Mouse (Mus musculus) heart, embryonic 11.5 days (tissue): ENCODE measurements around the gene Grm4. TPM values are rescaled to one million over a fixed set of nuclear protein-coding genes. Genes with fewer than 3 reads are reported as not detected.
A peak's percentile ranks its signal among the peaks of the same experiment; 100 is the strongest.

ENCODE experiments used
- ATAC-seq: fragments of 200-750 bp; cut with Nextera tagmentation; replicated peaks from 2 replicates; pipeline ENCODE4 v1.8.0; 2017; ENCODE audit warnings: moderate library complexity; ENCODE audit not compliant: insufficient number of reproducible peaks, low FRiP score, low TSS enrichment
- H3K27ac ChIP-seq: fragments of 300-500 bp; sonication (generic); 2 replicates; pipeline ENCODE4 v1.5.1; 2014; ENCODE audit warnings: mild to moderate bottlenecking, low read depth, low read length
- H3K27me3 ChIP-seq: fragments of 300-500 bp; sonication (generic); 2 replicates; pipeline ENCODE4 v1.6.1; 2014; ENCODE audit warnings: mild to moderate bottlenecking, low read length, mixed read lengths; ENCODE audit not compliant: control insufficient read depth, insufficient read depth
- H3K36me3 ChIP-seq: fragments of 300-500 bp; sonication (generic); 2 replicates; pipeline ENCODE4 v1.6.1; 2014; ENCODE audit warnings: mild to moderate bottlenecking, low read length, moderate library complexity, mixed read lengths; ENCODE audit not compliant: control insufficient read depth, insufficient read depth
- H3K4me1 ChIP-seq: fragments of 300-500 bp; sonication (generic); 2 replicates; pipeline ENCODE4 v1.6.1; 2014; ENCODE audit warnings: low read length; ENCODE audit not compliant: control insufficient read depth, insufficient read depth
- H3K4me2 ChIP-seq: fragments of 300-500 bp; sonication (generic); 2 replicates; pipeline ENCODE4 v1.6.1; 2014; ENCODE audit warnings: mild to moderate bottlenecking, moderate library complexity
- H3K4me3 ChIP-seq: fragments of 300-500 bp; sonication (generic); 2 replicates; pipeline ENCODE4 v1.5.1; 2014; ENCODE audit warnings: low read depth, low read length
- H3K9ac ChIP-seq: fragments of 300-500 bp; sonication (generic); 2 replicates; pipeline ENCODE4 v1.6.1; 2014; ENCODE audit warnings: mild to moderate bottlenecking, low read depth, low read length, moderate library complexity
- H3K9me3 ChIP-seq: fragments of 300-500 bp; sonication (generic); replicated peaks from 2 replicates; pipeline ENCODE4 v1.6.1; 2016; ENCODE audit warnings: low read length; ENCODE audit not compliant: control insufficient read depth
- WGBS: fragments of 180-500 bp; shearing (Covaris S2); extraction: QIAGEN DNeasy Blood & Tissue Kit; methylation state at CpG from one replicate; pipeline ENCODE4 v1.1.7; 2014; ENCODE audit not compliant: insufficient replicate concordance; 5-methylcytosine and 5-hydroxymethylcytosine counted together
- polyA plus RNA-seq: library from polyadenylated mRNA; unstranded; fragments of >200 nt; fragmentation: Nextera tagmentation; extraction: Ambion mirVana; gene quantifications from 2 replicates; pipeline ENCODE4 v1.2.1, GENCODE M21; 2014

The Grm4 gene
- polyA plus RNA-seq, 1 experiment from 2014 or later: 0.07 TPM

DNA sequence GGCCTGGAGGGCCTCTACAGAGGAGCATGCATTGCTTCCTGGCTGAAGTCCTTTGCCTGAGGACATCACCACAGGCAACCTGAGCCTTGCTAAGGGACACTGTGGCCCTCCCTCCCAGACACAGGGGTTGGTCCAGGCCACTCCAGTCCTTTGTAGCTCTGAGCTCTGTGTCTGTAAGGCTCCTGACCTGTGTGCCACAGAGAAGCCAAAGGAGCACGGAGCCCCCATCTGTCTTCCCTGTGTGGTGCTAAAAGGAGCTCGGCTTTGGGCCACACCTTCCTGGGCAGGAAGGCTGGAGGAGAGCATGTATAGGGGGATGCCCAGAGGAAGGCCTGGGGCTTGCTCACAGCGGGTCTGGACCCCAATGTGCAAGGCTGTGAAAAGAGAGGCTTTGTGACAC lies 20.8 kb upstream of the Grm4 start:
- Histone ChIP-seq H3K4me2 (no peak overlapping the region), H3K36me3 (no peaks in the 10 kb centered on the region), H3K9me3 (no peaks in the 10 kb centered on the region), H3K9ac (no peak overlapping the region), H3K4me1 (no peaks in the 10 kb centered on the region), H3K27ac (no peak overlapping the region), H3K27me3 (no peaks in the 10 kb centered on the region), H3K4me3 (no peak overlapping the region)
- WGBS: 80% methylated on average over 3 of the region's 3 CpGs
- no peak for ATAC-seq

DNA sequence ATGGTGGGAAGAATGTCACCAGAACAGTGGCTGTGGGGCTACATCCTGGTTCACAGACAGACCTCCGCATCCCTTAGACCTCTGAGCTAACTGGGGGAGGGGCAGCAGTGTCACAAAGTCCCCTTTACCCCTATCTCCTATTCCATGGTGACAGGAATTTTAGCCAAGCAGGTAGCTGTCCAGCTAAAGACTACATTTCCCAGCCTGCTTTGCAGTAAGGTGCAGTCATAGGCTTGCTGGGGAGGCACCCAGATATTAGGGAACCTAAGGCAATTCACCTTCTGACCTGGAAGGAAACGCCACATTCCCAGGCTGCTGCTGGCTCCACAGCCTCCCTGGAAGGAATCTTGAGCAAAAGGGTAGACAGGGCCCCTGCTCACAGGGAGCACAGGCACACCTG lies 20.1 kb upstream of the Grm4 start:
- ATAC-seq: no peak
- no peaks in the 10 kb centered on the region for H3K4me1 ChIP-seq

GRCm38 (mm10) chr17:27534718-27535117 lies 13.5 kb upstream of the Grm4 start:
- no peaks in the 10 kb centered on the region for H3K36me3 ChIP-seq
- no peak overlapping the region for H3K27ac ChIP-seq
- H3K9me3 ChIP-seq: no peaks in the 10 kb centered on the region
- no peak overlapping the region; the same call in 1 of the 2 replicates for H3K4me2 ChIP-seq
- H3K4me3 ChIP-seq: no peak overlapping the region
- ATAC-seq: no peak
- H3K4me1 ChIP-seq: no peaks in the 10 kb centered on the region
- H3K9ac ChIP-seq: no peak overlapping the region
- H3K27me3 ChIP-seq: no peaks in the 10 kb centered on the region
- WGBS: 6% methylated on average over 10 of the region's 10 CpGs

More for the DNA sequence above, 20.1 kb upstream of the Grm4 start:
- 63% methylated on average over 2 of the region's 2 CpGs for WGBS
- H3K9ac ChIP-seq: no peak overlapping the region
- no peaks in the 10 kb centered on the region for H3K27me3 ChIP-seq
- H3K9me3 ChIP-seq: no peaks in the 10 kb centered on the region
- H3K27ac ChIP-seq: no peak overlapping the region
- H3K4me3 ChIP-seq: no peak overlapping the region
- H3K4me2 ChIP-seq: no peak overlapping the region
- H3K36me3 ChIP-seq: no peaks in the 10 kb centered on the region

DNA sequence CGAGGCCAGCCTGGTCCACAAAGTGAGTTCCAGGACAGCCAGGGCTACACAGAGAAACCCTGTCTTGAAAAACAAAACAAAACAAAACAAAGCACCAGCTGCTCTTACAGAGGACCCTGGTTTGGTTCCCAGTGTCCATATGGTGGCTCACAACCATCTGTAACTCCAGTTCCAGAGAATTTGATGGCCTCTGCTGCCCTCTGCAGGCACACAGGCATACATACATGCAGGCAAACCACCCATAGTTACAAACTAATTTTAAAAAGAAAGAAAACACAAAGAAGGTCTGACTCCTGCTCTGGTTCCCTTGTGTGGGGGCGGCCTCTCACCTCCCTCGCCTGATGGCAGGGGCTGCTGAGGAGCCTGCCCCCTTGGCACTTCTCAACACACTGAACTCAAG lies 12.2 kb upstream of the Grm4 start:
- Histone ChIP-seq H3K4me3 (no peak overlapping the region), H3K9me3 (no peaks in the 10 kb centered on the region), H3K9ac (no peak overlapping the region), H3K4me2 (no peak overlapping the region), H3K4me1 (no peaks in the 10 kb centered on the region), H3K36me3 (no peaks in the 10 kb centered on the region), H3K27ac (no peak overlapping the region), H3K27me3 (no peaks in the 10 kb centered on the region)
- ATAC-seq: no peak
- WGBS: 81% methylated on average over 3 of the region's 3 CpGs

- WGBS: 72% methylated on average over 8 of the region's 8 CpGs
- Histone ChIP-seq H3K4me1 (no peaks in the 10 kb centered on the region), H3K9me3 (no peaks in the 10 kb centered on the region), H3K27ac (peak overlapping the region; percentile 59), H3K36me3 (no peaks in the 10 kb centered on the region), H3K4me3 (no peak overlapping the region), H3K4me2 (no peak overlapping the region), H3K27me3 (no peaks in the 10 kb centered on the region), H3K9ac (no peak overlapping the region)
- no peak for ATAC-seq
Observed at GRCm38 (mm10) chr17:27532095-27532494, 10.9 kb upstream of the Grm4 start.

- H3K36me3 ChIP-seq: no peaks in the 10 kb centered on the region
- no peaks in the 10 kb centered on the region for H3K27me3 ChIP-seq
- WGBS: 84% methylated on average over 5 of the region's 5 CpGs
- H3K4me3 ChIP-seq: no peak overlapping the region
- H3K4me1 ChIP-seq: no peaks in the 10 kb centered on the region
- ATAC-seq: no peak
- no peak overlapping the region for H3K4me2 ChIP-seq
- H3K27ac ChIP-seq: no peak overlapping the region
- H3K9ac ChIP-seq: no peak overlapping the region
- no peaks in the 10 kb centered on the region for H3K9me3 ChIP-seq
Observed at GRCm38 (mm10) chr17:27528767-27529166, 7.6 kb upstream of the Grm4 start.

- H3K4me3 ChIP-seq: no peak overlapping the region
- no peak overlapping the region for H3K4me2 ChIP-seq
- H3K4me1 ChIP-seq: no peaks in the 10 kb centered on the region
- no peaks in the 10 kb centered on the region for H3K27me3 ChIP-seq
- 58% methylated on average over 8 of the region's 8 CpGs for WGBS
- H3K27ac ChIP-seq: no peak overlapping the region
- H3K9me3 ChIP-seq: no peaks in the 10 kb centered on the region
- no peak overlapping the region for H3K9ac ChIP-seq
- no peaks in the 10 kb centered on the region for H3K36me3 ChIP-seq
- no peak for ATAC-seq
Observed at GRCm38 (mm10) chr17:27528030-27528429, 6.8 kb upstream of the Grm4 start.

GRCm38 (mm10) chr17:27527188-27527587 lies 6.0 kb upstream of the Grm4 start:
- no peak for ATAC-seq

GRCm38 (mm10) chr17:27523121-27523520 lies 1.9 kb upstream of the Grm4 start:
- Histone ChIP-seq H3K9ac (no peak overlapping the region), H3K9me3 (no peaks in the 10 kb centered on the region), H3K4me3 (no peak overlapping the region), H3K4me2 (no peak overlapping the region), H3K4me1 (no peaks in the 10 kb centered on the region), H3K27me3 (peaks cover 42% of the 10 kb centered on the region), H3K27ac (no peak overlapping the region), H3K36me3 (no peaks in the 10 kb centered on the region)
- no peak for ATAC-seq
- 56% methylated on average over 7 of the region's 7 CpGs for WGBS

More at GRCm38 (mm10) chr17:27527188-27527587, 6.0 kb upstream of the Grm4 start:
- Histone ChIP-seq H3K4me2 (no peak overlapping the region), H3K9me3 (no peaks in the 10 kb centered on the region), H3K4me1 (no peaks in the 10 kb centered on the region), H3K27me3 (peaks cover 4% of the 10 kb centered on the region; the same call in 1 of the 2 replicates), H3K27ac (no peak overlapping the region), H3K4me3 (no peak overlapping the region), H3K36me3 (no peaks in the 10 kb centered on the region), H3K9ac (no peak overlapping the region)
- WGBS: 75% methylated on average over 6 of the region's 6 CpGs
